Mouse (Mus musculus) brain, embryonic 14.5 days (tissue): ENCODE measurements around the gene Gm49337.

Experiments used
- CTCF ChIP-seq: fragments of 200-500 bp; IDR thresholded peaks from 2 replicates; pipeline ENCODE4 v1.5.1; 2012; ENCODE audit warnings: inconsistent platforms, mild to moderate bottlenecking, moderate library complexity, borderline replicate concordance; ENCODE audit not compliant: insufficient read depth, insufficient read length; ENCODE audit errors: extremely low read depth
- POLR2A ChIP-seq: fragments of 200-500 bp; IDR thresholded peaks from 2 replicates; pipeline ENCODE4 v1.6.1; 2012; ENCODE audit warnings: mild to moderate bottlenecking, inconsistent platforms, borderline replicate concordance; ENCODE audit not compliant: poor library complexity, insufficient read depth, insufficient read length, severe bottlenecking; ENCODE audit errors: extremely low read depth

DNA sequence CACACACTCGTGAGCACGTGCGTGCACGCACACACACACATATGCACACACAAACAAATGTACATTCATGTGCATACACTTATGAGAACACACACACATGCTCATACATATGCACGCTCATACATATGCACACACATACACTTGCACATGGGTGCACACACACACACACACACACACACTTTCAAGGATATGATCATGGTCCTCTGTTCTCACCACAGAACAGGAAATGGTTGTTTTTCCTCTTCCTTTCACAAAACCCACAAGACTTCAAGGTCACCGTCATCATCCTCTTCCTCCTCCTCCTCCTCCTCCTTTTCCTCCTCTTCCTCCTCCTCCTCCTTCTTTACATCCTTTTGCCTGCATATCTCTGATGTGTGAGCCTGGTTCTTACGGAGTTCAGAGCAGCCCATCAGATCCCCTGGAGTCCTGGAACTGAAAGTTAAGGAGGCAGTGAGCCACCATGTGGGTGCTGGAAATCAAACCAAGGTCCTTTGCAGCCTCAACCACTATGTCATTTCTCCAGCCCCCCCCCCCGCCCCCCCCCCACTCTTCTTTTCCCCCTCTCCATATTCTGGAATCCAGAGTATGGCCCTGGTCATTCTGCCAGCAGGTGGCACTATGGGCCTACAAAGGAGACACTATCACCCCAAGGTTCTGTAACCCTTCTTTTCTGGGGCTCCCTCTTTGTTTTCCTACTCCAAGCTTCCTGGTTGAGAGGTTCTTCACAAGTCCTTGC lies 4.4 kb upstream of the Gm49337 start:
- TF ChIP-seq POLR2A (no peak), CTCF (peak; percentile 73; the same call in 1 of the 2 replicates)
